Mouse (Mus musculus) kidney, adult 2 months (tissue): ENCODE data around the gene Tmed2.

Experiments used
- CTCF ChIP-seq: fragments of 200-500 bp; conservative IDR thresholded peaks from 2 replicates; pipeline ENCODE4 v1.5.1; 2011; ENCODE audit warnings: low read depth, mild to moderate bottlenecking, control low read depth, low read length, moderate library complexity, mixed read lengths; ENCODE audit not compliant: insufficient read depth, insufficient read length
- POLR2A ChIP-seq: fragments of 200-500 bp; IDR thresholded peaks from one replicate; pipeline ENCODE4 v1.6.1; 2011; ENCODE audit warnings: low read depth, low read length, control low read depth

- no peak for TF ChIP-seq POLR2A
- peak; percentile 68 for TF ChIP-seq CTCF
These were observed 1.4 kb upstream of the Tmed2 start for GRCm38 (mm10) chr5:124538813-124539792.
